Mouse (Mus musculus) heart, adult 11 months (tissue): Measurements from ENCODE around the gene Usp7.
"Not testable (repeated sequence)": the region's sequence is repeated elsewhere in the genome, so short reads cannot be mapped to it uniquely, and the experiment has no call there.

Experiments
- DNase-seq: peaks from one replicate; pipeline ENCODE4 v3.0.0; 2022

The Usp7 gene

DNA sequence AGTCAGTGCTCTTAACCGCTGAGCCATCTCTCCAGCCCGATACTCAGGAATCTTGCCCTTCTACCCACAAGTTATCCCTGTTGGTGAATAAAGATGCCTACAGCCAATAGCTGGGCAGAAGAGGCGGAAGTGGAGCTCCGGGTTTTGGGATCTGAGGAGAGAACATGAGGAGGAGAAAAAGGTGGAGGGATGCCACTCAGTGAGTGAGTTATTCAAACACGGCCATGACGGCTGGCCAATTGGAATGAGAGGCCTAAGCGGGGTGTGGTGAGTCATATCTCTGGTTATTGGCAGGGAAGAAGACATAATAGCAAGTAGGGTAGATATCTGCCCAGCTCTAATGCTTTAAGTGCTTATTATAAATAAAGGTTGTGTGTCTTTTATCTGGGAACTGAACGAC is 43.2 kb downstream of the Usp7 start:
- no peak for DNase-seq

DNA sequence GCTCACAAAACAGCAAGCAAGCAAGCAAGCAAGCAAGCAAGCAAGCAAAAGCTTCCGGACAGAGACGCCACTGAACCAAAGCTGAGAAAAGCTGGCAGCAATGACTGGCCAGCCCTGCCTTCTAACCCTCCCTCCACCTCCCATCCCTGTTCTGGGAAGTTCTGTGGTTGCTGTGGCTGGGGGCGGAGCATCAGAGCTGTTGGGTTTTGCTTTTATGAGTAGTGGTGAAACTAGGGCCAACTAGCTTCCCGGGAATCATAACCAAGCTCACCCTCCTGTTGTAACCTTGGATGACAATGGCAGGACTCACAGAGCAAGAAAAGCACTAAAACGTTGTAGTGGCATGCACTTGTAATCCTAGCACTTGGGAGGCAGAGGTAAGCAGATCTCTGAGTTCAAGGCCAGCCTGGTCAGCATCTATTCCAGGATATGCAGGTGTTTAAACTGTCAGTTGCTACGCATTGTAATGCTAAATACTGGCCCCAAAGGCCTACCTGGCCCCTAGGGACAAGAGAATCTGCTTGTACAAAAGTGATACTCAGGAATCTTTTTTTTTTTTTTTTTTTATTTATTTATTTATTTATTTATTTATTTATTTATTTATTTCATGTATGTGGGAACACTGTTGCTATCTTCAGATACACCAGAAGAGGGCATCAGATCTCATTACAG is 43.8 kb downstream of the Usp7 start:
- peak; percentile 92 for DNase-seq

DNA sequence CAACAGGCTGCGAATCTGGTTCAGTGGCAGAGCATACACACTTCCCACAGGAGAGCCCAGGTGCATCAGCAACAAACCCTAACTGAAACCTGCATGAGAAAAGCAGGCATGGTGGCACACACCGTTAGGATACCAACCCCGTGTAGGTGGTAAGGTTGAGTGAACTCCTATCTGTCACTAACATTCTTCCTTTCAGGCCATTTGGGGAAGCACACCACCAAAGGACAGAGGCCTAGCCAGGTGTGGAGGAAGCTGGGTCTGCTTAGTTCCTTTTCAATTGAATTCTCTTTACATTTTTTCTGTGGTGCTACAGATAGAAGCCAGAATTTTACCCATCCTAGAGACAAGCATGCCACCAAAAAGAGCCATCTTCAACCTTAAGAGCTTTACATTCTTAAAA is 44.3 kb downstream of the Usp7 start:
- DNase-seq = no peak

DNA sequence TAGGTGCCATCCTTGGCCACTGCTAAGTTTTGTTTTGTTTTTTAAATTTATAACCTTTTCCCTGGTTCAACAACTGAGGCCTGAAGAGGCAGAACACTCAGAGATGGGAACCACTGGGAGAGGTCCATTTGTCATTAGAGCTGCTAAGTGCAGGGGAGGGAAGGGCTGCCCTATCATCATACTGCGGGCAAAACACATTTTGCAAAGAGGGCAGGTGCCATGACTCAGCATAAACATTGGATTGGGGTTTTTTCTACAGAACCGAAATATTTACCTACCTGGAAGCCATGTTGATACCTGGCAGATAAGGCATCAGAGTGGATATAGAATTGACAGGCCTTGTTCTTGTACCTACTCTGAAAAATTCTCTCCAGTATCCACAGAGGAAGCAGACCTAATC is 45.6 kb downstream of the Usp7 start:
- no peak for DNase-seq

GRCm38 (mm10) chr16:8745751-8746150 is 46.4 kb downstream of the Usp7 start:
- no peak for DNase-seq

- no peak for DNase-seq
Observed at GRCm38 (mm10) chr16:8743989-8744388, 48.1 kb downstream of the Usp7 start.

GRCm38 (mm10) chr16:8741697-8742096 is 50.4 kb downstream of the Usp7 start:
- peak; percentile 76 for DNase-seq

- no peak for DNase-seq
Observed at GRCm38 (mm10) chr16:8741110-8741509, 51.0 kb downstream of the Usp7 start.

DNA sequence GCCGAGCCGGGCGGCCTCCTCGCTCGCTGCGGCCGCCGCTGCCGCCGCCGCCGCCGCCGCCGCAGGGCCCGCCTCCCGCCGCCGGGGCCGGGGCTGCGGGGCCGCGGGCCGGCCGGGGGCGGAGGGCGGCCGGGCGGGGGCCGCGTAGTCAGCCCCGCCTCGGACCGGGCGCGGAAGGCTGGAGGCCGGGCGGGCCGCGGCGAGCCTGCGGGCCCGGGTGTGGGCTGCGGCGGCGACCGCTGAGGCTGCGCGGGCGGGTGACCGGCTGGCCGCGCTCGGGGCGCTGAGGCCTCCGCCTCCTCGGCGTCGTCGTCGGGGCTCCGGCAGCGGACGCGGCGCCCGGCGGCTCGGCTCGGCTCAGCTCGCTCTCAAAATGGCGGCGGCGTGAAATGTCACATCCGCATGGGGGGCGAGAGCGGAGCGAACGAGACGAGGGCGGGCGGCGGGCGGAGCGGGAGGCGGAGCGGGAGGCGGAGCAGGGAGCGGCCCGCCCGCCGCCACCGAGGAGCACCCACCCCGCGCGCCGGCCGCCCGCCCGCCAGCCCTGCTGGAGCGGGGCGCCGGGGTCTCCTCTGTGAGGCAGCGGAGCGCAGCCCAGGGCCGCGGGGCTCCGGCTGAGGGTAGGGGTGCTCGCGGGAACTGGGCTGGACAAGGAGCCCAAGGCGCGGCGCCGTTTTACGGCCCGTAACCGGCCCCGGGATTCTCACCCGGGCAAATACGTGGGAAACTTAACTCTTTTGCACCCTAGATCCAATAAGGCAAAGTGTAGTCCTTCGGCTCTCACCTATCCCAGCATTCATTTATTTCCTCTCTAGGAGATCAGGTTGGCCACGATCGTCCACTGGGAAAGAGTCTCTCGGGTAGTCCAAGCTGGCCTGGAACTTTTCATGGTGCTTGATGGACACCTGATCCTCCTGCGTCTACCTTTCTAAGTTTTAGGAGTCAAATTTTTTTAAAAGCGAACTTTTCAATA is 53.3 kb downstream of the Usp7 start:
- peak; percentile 99 for DNase-seq

GRCm38 (mm10) chr16:8737666-8738541 is 54.2 kb downstream of the Usp7 start:
- peak; percentile 94 for DNase-seq

- no peak for DNase-seq
Observed at GRCm38 (mm10) chr16:8737341-8737665, 54.8 kb downstream of the Usp7 start.

DNA sequence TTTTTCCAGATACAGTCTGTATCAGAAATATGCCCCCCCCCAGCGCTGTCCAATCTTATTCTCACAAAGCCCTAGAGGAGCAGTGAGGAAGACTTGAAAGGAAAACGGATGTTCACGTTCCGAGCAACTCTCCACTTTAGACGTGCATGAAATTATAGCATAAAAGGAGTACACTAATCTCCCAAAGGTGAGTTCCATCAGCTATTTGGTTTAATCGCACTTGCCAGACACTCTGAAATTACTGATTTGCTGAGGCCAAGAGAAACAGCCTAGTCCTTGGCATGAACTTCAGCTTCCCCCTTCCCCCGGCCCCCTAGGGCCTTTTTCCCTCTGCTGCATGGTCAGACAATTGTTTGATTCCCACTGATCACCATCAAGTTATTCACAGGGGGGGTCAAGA is 55.4 kb downstream of the Usp7 start:
- DNase-seq = no peak

DNA sequence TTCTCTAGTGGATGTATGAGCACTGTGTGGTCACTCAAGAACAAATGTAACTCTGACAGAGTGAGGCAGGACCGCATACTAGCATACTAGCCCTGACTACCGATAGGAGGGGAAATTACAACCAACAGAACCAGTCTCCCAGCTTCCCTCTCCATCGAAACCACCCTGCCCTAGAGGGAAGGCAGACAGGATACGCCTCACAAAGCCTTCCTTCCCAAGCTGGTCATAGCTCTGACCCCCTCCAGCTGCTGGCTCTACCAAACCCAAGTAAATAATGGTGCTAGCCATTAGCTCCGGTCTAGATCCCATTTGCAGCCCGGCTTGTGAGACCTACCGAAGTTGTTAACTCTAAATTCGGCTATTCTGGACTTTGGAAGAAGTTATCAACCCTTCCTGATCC is 56.1 kb downstream of the Usp7 start:
- peak; percentile 94 for DNase-seq

GRCm38 (mm10) chr16:8734693-8735092 is 57.4 kb downstream of the Usp7 start:
- DNase-seq = no peak

GRCm38 (mm10) chr16:8733624-8734023 is 58.5 kb downstream of the Usp7 start:
- DNase-seq = no peak

DNA sequence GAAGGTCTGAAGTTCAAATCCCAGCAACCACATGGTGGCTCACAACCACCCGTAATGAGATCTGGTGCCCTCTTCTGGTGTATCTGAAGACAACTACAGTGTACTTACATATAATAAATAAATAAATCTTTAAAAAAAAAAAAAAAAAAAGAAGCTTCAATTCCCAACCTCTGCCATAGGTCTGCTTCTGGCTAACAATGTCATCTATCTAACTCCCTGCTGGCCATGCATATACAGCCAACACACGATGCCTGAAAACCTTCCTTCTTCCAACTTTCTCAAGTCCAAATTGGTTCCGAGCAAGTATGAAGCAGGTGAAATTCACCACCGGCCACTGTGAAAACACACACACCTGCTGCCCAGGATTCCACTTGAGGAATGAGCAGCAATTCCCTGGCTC is 59.7 kb downstream of the Usp7 start:
- not testable (repeated sequence) for DNase-seq

DNA sequence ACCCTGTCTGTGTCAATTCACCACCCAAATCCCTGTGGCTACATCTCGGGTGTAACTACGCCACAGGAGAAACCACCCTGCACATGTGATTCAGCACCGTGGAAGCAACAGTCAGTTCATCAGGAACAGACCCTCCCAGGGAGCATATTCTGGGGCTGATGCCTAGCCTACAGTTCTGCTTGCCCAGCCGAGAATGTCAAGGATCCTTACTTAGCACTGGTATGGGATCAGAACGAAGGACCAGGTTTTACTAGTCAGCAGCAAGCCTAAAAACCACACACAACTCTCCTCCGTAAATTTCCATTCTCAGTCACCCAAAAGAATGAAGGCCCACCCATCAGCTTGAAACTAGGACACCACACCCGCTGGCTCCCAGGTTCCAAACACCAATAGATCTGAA is 60.5 kb downstream of the Usp7 start:
- no peak for DNase-seq

- no peak for DNase-seq
Observed at GRCm38 (mm10) chr16:8728111-8728748, 63.9 kb downstream of the Usp7 start.

DNA sequence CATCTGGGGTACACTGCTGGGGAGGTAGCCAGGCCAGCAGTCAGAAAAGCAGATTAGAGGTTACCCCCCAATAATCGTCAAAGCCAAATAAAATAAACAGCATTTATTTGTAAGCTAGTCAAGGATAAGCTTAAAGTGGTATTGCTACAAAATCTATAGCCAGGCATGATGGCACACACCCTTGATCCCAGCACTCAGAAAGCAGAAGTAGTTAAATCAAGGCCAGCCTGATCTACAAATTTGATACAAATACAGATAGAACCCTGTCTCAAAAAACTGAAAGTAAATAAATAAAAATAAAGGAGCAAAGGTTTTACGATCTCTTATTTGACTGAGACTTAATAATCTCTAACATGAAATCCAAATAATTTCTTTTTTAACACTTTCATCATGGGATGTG is 66.3 kb downstream of the Usp7 start:
- no peak for DNase-seq

DNA sequence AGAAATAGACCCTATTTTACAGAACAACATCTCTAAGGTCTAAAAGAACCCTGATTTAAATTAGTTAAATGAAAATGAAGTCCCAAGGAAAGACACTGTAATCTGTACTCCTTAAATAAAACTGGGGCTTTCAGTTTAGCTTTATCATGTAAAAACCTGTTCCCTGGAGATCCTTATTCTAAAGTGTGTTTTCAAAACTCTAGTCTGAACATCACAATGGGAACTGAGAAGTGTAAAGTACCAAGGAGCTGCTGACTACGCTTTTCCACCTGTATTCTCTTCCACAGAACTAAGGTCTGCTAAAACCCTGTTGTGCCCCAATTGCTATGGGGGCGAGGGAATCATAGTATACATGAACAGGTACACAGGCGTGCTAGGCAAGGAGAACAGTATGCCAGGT is 68.1 kb downstream of the Usp7 start:
- DNase-seq = no peak

- no peak for DNase-seq
Observed at GRCm38 (mm10) chr16:8720447-8720846, 71.7 kb downstream of the Usp7 start.

DNA sequence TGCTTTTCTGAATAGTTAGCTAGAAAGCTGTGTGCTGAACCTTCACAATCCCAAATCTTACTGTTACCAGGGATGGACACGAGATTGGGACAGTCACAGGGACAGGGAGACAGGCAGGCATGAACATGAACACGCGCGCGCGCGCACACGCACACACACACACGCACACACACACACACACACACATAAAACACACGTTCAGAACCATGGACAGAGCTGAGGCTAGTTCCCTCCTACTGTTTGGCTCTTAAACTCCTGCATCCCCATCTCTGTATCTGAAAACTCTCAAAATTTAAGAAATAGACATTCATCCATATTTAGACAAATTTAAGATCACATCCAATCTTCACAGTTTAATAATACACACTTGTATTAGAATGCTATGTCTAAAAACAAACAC is 74.4 kb downstream of the Usp7 start:
- no peak for DNase-seq

DNA sequence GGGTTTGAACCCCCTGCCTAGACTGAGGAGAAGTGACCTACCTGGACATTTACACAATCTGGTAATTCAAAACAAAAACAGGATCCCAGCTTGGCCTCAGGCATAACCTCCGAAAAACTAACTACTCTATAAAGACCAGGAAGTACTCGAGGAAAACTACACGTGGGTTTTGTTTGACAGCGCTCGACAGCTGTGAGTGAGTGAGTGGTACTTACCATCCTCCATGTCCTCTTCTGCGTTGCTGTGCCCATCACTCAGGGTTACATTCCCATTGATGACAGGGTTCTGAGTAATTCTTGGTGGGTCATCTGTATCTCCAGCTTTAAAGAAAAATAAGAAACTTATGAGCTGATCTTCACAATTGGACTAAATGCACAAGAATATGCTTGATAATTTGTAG is 75.8 kb downstream of the Usp7 start:
- DNase-seq = no peak
